Comparison of ENCODE assay signal across 33 mouse cellular contexts in genomic region chr15:85998525-85999230, GRCm38 (mm10).
"Had no signal": no experiment of that assay in that cellular context is flagged by ENCODE, and none has a peak within 500 bp of the region (broad histone marks: within the 10 kb centered on the region; RNA-seq: fewer than 3 reads in every experiment).

No protein-coding gene starts in this region.

- H3K27me3 ChIP-seq: heart, embryonic 15.5 days; hindbrain, embryonic 12.5 days; hindbrain, embryonic 15.5 days; intestine, embryonic 15.5 days; kidney, embryonic 15.5 days had no signal

- H3K36me3 ChIP-seq: heart, embryonic 12.5 days; heart, embryonic 13.5 days; heart, embryonic 15.5 days; hindbrain, embryonic 12.5 days; hindbrain, embryonic 13.5 days; hindbrain, embryonic 15.5 days; intestine, embryonic 15.5 days; kidney, embryonic 15.5 days had no signal

- H3K27ac ChIP-seq: heart, embryonic 13.5 days; heart, embryonic 15.5 days; hindbrain, embryonic 12.5 days; hindbrain, embryonic 13.5 days; hindbrain, embryonic 14.5 days; hindbrain, embryonic 15.5 days; hindbrain, postnatal 0 days; intestine, embryonic 15.5 days; layer of hippocampus, adult 2 months; left cerebral cortex, adult 2 months had no signal

- H3K4me2 ChIP-seq: heart, embryonic 12.5 days; heart, embryonic 13.5 days; heart, embryonic 15.5 days; hindbrain, embryonic 12.5 days; hindbrain, embryonic 13.5 days; hindbrain, embryonic 14.5 days; hindbrain, embryonic 15.5 days; intestine, embryonic 15.5 days; kidney, embryonic 15.5 days had no signal

- H3K9me3 ChIP-seq: heart, embryonic 12.5 days; heart, embryonic 13.5 days; heart, embryonic 15.5 days; hindbrain, embryonic 10.5 days; hindbrain, embryonic 12.5 days; hindbrain, embryonic 13.5 days; hindbrain, embryonic 15.5 days; intestine, embryonic 15.5 days; kidney, embryonic 15.5 days had no signal

- H3K4me3 ChIP-seq: heart, embryonic 12.5 days; heart, embryonic 13.5 days; heart, embryonic 15.5 days; hindbrain, embryonic 10.5 days; hindbrain, embryonic 12.5 days; hindbrain, embryonic 13.5 days; hindbrain, embryonic 15.5 days; intestine, embryonic 15.5 days; kidney, embryonic 15.5 days; layer of hippocampus, adult 2 months; left cerebral cortex, adult 2 months had no signal

- ATAC-seq: hindbrain, embryonic 16.5 days; hindbrain, postnatal 0 days; inflammation-experienced regulatory T-cells, adult 6 months; intestine, embryonic 15.5 days; intestine, embryonic 16.5 days; intestine, postnatal 0 days had no signal

- DNase-seq: heart, postnatal 10 days; heart, postnatal 14 days; heart, postnatal 36 days; heart, postnatal 4 days; kidney, adult 11 months; kidney, adult 18-20 months; kidney, adult 2 months; kidney, adult 8-10 months; kidney, adult 9 months; kidney, postnatal 10 days; kidney, postnatal 14 days; kidney, postnatal 25 days; kidney, postnatal 36 days; kidney, postnatal 4 days; layer of hippocampus, adult 9-11 months; layer of hippocampus, postnatal 36 days had no signal

- H3K9ac ChIP-seq: heart, embryonic 12.5 days; heart, embryonic 13.5 days; heart, embryonic 15.5 days; hindbrain, embryonic 12.5 days; hindbrain, embryonic 13.5 days; hindbrain, embryonic 14.5 days; hindbrain, embryonic 15.5 days; intestine, embryonic 15.5 days; kidney, embryonic 15.5 days had no signal
